Mouse (Mus musculus): ENCODE measurements around the gene Fam13a. TPM values are rescaled to one million over a fixed set of nuclear protein-coding genes. Genes with fewer than 3 reads are reported as not detected.

Fam13a gene
- polyA plus RNA-seq (2016; fragmentation: Nextera tagmentation; extraction: Ambion mirVana) = 3.2 and 3.5 TPM in 2 replicates

DNA sequence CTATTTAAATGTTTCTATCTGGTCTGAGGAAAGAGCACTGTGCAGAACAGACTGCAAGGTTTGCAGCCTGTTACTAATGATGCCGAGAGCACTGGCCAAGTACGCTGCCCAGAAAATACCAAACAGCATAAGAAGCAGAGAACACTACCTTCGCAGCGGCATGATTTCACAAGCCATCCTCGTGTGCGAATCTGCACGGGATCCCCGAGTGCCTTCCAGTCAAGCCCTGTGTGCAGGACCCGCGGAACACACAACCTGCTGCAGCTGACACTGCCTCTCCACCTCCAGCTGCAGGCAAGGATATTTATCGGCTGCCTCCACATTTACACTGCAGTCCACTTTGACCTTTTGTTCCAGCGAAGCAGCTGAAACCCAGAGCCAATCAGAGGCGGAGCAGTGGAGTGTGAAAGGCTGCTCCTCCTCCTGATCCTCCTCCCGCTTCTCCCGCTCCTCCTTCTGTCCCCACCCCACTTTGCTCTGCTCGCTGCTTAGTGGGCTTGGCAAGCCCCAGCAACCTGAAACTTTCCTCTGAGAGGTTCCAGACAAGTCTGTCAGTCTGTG lies at the start of gene Fam13a:
Fam13a (minus strand) TSS at position 386 of the 561 bp plus-strand sequence.
- DNase-seq (ENCODE audit: low spot score) = peak; percentile 84
- H3K4me3 ChIP-seq = peak within 1 kb of the TSS; percentile 60
- H3K27ac ChIP-seq = peak within 1 kb of the TSS; percentile 75
- under 1% methylated on average over 16 of the region's 16 CpGs for WGBS
- no peaks in the 10 kb centered on the region for H3K9me3 ChIP-seq
- no peaks in the 10 kb centered on the region for H3K36me3 ChIP-seq
- no peaks in the 10 kb centered on the region for H3K27me3 ChIP-seq (ENCODE audit: insufficient read depth, poor library complexity, severe bottlenecking)
- no peaks in the 10 kb centered on the region; the same call in 1 of the 2 replicates for H3K4me1 ChIP-seq (replicated peaks)

DNA sequence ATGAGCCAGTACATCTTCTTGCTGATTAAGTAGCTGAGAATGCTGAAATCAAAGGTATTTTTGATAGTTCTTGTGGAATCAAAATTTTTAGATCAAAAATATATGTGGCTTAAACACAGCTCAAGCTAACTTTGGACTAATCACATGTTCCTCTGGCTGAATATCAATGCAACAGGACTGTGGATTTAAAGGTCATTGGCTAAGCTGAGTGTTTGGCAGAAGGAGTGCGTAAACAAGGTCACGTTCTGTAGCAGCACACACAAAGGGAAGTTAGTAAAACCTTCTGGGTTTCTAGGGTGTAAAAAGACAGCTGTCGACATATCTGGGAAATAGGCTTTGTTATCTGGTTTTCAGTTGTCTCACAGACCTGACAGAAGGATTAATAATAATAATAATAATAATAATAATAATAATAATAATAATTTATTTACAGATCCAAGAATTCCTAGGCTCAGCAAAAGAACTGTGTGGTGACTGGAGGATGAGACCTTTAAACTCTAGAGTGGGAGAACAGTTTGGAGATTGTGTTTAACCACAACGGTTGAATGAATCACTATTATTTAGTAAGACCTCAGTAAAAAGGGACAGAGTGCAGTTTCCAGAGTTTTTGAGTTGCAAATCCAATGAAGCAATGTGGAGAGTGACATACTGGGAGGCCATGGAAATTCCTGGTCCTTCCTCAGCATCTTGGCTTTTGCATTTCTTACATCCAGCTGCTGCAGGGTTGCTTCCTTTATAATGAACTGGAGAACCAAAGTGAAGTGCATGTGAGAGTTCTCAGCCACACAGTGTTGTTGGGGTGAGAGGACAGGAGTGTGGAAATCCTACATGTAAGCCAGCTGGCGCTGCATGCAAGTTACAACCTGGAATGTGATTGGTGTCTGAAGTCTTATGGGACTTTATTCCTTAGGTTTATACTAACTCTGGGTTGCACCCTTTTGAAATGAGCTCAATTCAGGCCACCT lies 48.0 kb upstream of the Fam13a start:
- 88% methylated on average over 5 of the region's 5 CpGs for WGBS
- no peak for DNase-seq (ENCODE audit: low spot score)
- Histone ChIP-seq H3K36me3 (no peaks in the 10 kb centered on the region), H3K4me3 (no peak overlapping the region), H3K27me3 (ENCODE audit: insufficient read depth, poor library complexity, severe bottlenecking) (no peaks in the 10 kb centered on the region), H3K4me1 (replicated peaks) (no peaks in the 10 kb centered on the region), H3K27ac (no peak overlapping the region), H3K9me3 (peaks cover 15% of the 10 kb centered on the region; the same call in 1 of the 2 replicates)

DNA sequence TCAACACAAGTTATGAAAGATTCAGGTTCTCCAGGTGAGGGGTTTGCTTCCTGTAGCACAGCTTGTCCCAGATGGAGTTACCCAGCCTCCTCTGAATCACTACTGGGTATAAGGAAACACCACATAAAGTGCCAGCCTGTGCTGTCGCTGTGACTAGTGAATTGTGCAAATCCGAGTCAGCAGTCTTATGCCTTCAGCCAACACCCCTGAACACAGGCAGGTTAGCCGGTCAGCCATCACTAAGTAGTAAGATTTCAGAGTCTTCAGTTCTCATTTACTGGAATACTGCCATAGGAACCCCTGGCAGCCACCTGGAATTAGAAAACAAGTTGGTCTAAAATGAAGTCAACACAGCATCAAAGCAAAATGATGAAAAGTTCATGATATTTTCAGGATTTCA lies 47.3 kb upstream of the Fam13a start:
- Histone ChIP-seq H3K36me3 (no peaks in the 10 kb centered on the region), H3K4me1 (replicated peaks) (no peaks in the 10 kb centered on the region), H3K4me3 (no peak overlapping the region), H3K27ac (no peak overlapping the region), H3K9me3 (peaks cover 15% of the 10 kb centered on the region; the same call in 1 of the 2 replicates), H3K27me3 (ENCODE audit: insufficient read depth, poor library complexity, severe bottlenecking) (no peaks in the 10 kb centered on the region)
- DNase-seq (ENCODE audit: low spot score) = no peak
- WGBS = 94% methylated on average over 3 of the region's 3 CpGs

DNA sequence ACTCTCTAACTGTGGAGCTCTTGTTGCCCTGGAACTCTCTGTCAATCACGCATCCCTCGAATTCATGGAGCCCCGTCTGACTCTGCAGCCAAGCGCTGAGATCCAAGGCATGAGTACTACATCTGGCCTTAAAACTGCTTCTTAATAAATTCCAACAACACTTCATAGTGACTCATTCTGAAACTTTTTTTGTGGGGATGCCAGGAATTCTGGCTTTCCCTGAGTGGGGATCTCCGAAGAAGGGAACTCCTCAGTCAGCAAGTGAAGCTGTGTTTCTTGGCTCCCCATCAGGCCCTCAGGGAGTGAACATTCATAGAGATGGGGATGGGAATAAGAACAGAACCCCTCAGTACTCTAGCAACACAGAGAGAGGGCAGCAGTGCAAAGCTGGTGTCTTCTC lies 43.8 kb upstream of the Fam13a start:
- no peak overlapping the region for H3K27ac ChIP-seq
- H3K4me1 ChIP-seq (replicated peaks) = 0 out of 2 replicates have a peak, but pooled peaks cover 3% of the 10 kb centered on the region
- no peaks in the 10 kb centered on the region for H3K27me3 ChIP-seq (ENCODE audit: insufficient read depth, poor library complexity, severe bottlenecking)
- no peaks in the 10 kb centered on the region for H3K9me3 ChIP-seq
- H3K4me3 ChIP-seq = no peak overlapping the region
- DNase-seq (ENCODE audit: low spot score) = no peak
- H3K36me3 ChIP-seq = no peaks in the 10 kb centered on the region
- WGBS = 92% methylated on average over 5 of the region's 5 CpGs

DNA sequence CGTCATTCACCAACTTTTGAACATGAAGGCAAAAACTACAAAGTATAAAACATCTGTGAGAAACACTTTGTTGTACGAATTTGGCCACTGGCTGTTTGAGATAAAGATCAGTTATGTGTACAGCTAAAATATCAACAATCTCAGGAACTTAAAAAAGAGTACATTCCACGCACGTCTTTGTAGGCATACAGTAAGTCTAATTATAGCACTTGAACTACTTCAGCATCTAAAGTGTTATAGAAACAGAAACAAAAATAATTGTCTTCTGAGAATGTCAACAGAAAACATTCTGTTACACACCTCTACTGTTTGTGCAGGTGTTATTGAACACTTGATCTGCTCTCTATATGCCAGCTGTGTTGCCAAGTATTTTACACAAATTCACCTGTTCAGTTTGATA lies 40.1 kb upstream of the Fam13a start:
- no peak overlapping the region for H3K27ac ChIP-seq
- no peaks in the 10 kb centered on the region for H3K36me3 ChIP-seq
- H3K27me3 ChIP-seq (ENCODE audit: insufficient read depth, poor library complexity, severe bottlenecking) = no peaks in the 10 kb centered on the region
- no peak for DNase-seq (ENCODE audit: low spot score)
- whole genome bisulfite sequencing = 88% methylated on average over 4 of the region's 4 CpGs
- no peak overlapping the region for H3K4me3 ChIP-seq
- no peaks in the 10 kb centered on the region for H3K9me3 ChIP-seq
- H3K4me1 ChIP-seq (replicated peaks) = 0 out of 2 replicates have a peak, but pooled peaks cover 3% of the 10 kb centered on the region

DNA sequence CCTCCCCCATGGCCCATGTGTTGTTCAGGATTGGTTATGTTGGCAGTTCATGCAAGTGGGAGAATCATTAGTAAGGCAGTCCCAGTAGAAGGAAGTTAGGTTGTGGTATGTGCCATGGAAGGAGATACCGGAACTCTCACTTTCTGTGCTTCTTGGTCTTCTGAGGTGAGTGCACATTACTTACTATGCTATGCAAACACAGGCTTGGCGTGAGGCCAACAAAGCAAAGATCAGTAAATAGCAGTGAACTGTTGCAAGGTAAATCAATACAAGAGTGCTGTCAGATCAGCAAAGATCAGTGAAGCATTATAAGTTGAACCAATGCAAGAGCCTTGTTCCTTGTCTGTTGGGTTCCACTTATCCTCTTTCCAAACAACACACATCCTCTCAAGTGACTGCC lies 28.9 kb upstream of the Fam13a start:
- no peak overlapping the region for H3K4me3 ChIP-seq
- no peaks in the 10 kb centered on the region for H3K27me3 ChIP-seq (ENCODE audit: insufficient read depth, poor library complexity, severe bottlenecking)
- no peak for DNase-seq (ENCODE audit: low spot score)
- WGBS = 89% methylated on average over 2 of the region's 2 CpGs
- H3K4me1 ChIP-seq (replicated peaks) = no peaks in the 10 kb centered on the region
- H3K9me3 ChIP-seq = no peaks in the 10 kb centered on the region
- H3K27ac ChIP-seq = no peak overlapping the region
- H3K36me3 ChIP-seq = no peaks in the 10 kb centered on the region

DNA sequence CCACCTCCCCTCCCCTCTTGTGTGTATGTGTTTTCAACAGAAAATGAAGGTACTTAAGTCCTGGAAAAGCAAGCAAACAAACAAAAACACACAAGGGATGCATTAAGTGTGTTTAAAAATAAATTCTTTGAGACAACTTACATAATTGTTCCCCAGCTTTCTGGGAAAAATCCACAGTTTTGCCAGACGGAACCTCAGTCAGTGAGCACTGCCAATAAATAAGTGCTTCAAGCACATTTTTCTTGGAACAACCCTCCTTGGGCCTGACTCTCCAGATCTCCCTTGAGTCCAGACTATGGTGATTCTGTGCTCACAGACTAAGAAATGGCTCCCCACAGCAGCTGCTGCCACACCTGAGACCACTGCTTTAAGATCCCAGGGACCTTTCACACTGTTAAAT lies 15.4 kb upstream of the Fam13a start:
- H3K36me3 ChIP-seq = no peaks in the 10 kb centered on the region
- H3K27ac ChIP-seq = no peak overlapping the region
- H3K4me3 ChIP-seq = no peak overlapping the region
- no peaks in the 10 kb centered on the region for H3K9me3 ChIP-seq
- no peak for DNase-seq (ENCODE audit: low spot score)
- no peaks in the 10 kb centered on the region for H3K4me1 ChIP-seq (replicated peaks)
- no peaks in the 10 kb centered on the region for H3K27me3 ChIP-seq (ENCODE audit: insufficient read depth, poor library complexity, severe bottlenecking)
- 84% methylated on average over 1 of the region's 1 CpGs for WGBS

DNA sequence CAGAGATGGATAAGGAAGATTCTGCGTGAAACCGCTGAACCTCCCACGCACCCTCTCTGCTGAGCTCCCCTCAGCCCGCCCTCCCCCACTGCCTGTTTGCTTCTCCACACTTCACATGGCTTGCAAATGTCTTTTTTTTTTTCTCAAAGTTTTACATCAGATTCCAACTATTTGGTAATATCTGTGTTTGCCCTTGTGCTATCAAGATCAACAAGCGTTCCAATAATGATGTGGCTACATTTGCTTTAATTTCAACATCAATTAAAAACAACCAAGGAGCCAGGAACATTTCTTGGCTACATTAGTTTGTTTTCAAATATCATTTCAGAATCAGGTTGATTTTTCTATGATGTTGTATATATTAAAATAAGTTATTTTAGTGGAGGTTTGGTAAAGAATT lies 8.4 kb upstream of the Fam13a start:
- H3K36me3 ChIP-seq = no peaks in the 10 kb centered on the region
- no peak overlapping the region for H3K4me3 ChIP-seq
- DNase-seq (ENCODE audit: low spot score) = no peak
- H3K27ac ChIP-seq = no peak overlapping the region
- H3K4me1 ChIP-seq (replicated peaks) = no peaks in the 10 kb centered on the region
- WGBS = 86% methylated on average over 5 of the region's 5 CpGs
- no peaks in the 10 kb centered on the region for H3K9me3 ChIP-seq
- H3K27me3 ChIP-seq (ENCODE audit: insufficient read depth, poor library complexity, severe bottlenecking) = no peaks in the 10 kb centered on the region

DNA sequence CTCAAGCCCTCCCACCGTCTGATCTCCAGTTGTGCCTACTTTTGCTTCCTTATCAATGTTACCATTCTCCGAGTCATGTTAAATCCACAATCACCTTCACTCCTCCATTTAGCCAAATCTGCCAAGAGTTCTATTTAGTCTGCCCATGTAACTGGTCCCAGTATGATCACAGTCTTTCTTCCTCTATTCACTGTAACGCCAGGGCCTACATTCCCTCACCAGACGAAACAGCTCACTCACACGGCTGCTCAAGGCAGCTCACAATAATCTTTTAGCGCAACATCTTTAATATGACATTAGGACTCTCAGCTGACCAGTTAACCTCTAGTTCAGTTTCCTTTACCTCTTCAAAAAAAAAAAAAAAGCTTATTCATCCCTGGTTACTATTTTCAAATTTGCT lies 7.2 kb upstream of the Fam13a start:
- no peak for DNase-seq (ENCODE audit: low spot score)
- no peak overlapping the region for H3K27ac ChIP-seq
- WGBS = 87% methylated on average over 6 of the region's 6 CpGs
- H3K36me3 ChIP-seq = no peaks in the 10 kb centered on the region
- no peaks in the 10 kb centered on the region for H3K27me3 ChIP-seq (ENCODE audit: insufficient read depth, poor library complexity, severe bottlenecking)
- no peaks in the 10 kb centered on the region for H3K4me1 ChIP-seq (replicated peaks)
- no peaks in the 10 kb centered on the region for H3K9me3 ChIP-seq
- H3K4me3 ChIP-seq = no peak overlapping the region

DNA sequence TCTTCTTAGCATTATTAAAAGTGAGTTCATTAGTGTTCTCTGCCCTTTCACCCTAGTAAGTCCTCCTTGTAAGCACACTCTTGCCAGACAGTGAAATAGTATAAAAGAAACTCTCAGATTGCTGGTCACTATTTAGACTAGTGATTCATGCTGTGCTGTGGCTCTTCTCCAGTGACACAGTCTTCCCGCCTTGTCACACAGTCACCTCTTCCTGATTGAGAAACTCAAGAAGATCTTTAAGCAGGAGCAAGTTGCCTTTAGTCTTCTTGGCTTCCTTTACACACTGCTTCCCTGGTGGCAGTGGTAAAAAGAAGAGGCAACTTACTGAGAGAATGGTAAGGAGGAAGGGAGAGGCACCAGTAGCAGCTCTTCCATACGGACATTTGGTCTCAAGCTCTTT lies 6.3 kb upstream of the Fam13a start:
- Histone ChIP-seq H3K4me3 (no peak overlapping the region), H3K27me3 (ENCODE audit: insufficient read depth, poor library complexity, severe bottlenecking) (no peaks in the 10 kb centered on the region), H3K4me1 (replicated peaks) (no peaks in the 10 kb centered on the region), H3K36me3 (no peaks in the 10 kb centered on the region), H3K9me3 (no peaks in the 10 kb centered on the region), H3K27ac (no peak overlapping the region)
- WGBS = 87% methylated on average over 2 of the region's 2 CpGs
- no peak for DNase-seq (ENCODE audit: low spot score)

DNA sequence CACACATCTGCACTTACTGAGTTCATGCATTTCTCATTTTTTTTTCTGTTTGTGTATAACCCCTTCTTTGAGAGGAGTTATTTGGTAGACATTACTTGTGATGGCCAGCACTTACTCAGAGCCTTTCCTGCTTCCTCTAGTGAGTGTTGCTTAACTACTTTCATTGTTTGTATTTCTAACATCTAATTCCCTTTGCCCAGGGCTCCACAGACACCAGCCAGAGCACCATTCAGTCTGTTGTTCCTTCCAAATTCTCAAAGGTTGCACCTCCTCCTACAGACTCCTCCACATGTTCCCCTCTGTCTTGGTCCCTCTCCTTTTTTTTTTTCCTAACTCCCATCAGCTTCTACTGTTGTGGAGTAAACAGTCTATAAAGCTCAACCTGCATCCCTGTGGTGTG lies 5.7 kb upstream of the Fam13a start:
- Histone ChIP-seq H3K9me3 (no peaks in the 10 kb centered on the region), H3K36me3 (no peaks in the 10 kb centered on the region), H3K4me1 (replicated peaks) (no peaks in the 10 kb centered on the region), H3K4me3 (no peak overlapping the region), H3K27me3 (ENCODE audit: insufficient read depth, poor library complexity, severe bottlenecking) (no peaks in the 10 kb centered on the region), H3K27ac (no peak overlapping the region)
- no peak for DNase-seq (ENCODE audit: low spot score)

DNA sequence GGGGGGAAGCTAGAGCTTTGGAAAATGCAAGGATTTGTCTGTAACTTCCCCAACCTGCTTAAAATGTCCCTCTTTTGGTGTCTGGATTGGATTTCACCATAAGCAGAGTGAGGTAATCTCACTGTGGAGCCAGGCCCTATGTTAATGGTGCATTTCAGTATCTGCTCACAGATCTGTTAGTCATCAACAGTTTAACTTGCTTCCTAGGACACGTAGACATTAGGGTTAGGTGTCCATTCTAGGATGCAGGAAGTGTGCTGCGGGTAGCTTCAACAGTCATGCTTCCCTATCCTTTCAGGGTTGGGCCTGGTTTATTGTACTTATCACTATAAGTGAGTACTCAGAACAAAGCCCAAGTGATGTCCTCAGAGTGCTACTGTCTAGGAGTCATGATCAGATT lies 4.5 kb upstream of the Fam13a start:
- H3K4me1 ChIP-seq (replicated peaks) = no peaks in the 10 kb centered on the region; the same call in 1 of the 2 replicates
- WGBS = 88% methylated on average over 2 of the region's 2 CpGs
- H3K36me3 ChIP-seq = no peaks in the 10 kb centered on the region
- H3K9me3 ChIP-seq = no peaks in the 10 kb centered on the region
- DNase-seq (ENCODE audit: low spot score) = no peak
- no peak overlapping the region for H3K27ac ChIP-seq
- H3K4me3 ChIP-seq = no peak overlapping the region
- no peaks in the 10 kb centered on the region for H3K27me3 ChIP-seq (ENCODE audit: insufficient read depth, poor library complexity, severe bottlenecking)

DNA sequence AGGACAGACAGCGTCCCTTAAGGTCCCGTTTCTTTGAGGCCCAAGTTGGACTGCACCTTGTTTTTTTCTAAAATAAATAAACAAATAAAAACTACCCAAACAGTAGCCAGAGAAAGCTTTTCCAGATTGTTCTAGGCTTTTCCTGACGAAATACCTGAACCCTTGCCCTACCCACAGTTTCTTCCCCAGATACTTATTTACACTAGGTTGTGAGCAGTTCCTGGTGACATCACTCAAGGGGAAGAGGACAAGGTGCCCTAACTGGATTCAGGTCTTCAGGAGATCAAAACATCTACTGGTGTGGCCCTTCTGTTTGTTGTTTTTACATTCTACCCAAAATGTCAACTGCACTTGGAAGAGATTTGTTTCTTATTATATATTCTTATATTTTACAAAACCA lies 457 bp upstream of the Fam13a start:
- Histone ChIP-seq H3K4me3 (peak overlapping the region; percentile 60), H3K27ac (peak overlapping the region; percentile 75; the same call in 1 of the 2 replicates), H3K36me3 (no peaks in the 10 kb centered on the region), H3K27me3 (ENCODE audit: insufficient read depth, poor library complexity, severe bottlenecking) (no peaks in the 10 kb centered on the region), H3K9me3 (no peaks in the 10 kb centered on the region), H3K4me1 (replicated peaks) (no peaks in the 10 kb centered on the region; the same call in 1 of the 2 replicates)
- no peak for DNase-seq (ENCODE audit: low spot score)
- 38% methylated on average over 3 of the region's 3 CpGs for WGBS

All from hindbrain, embryonic 10.5 days (tissue).